Mouse (Mus musculus): ENCODE measurements around the gene Dgkg.

Dgkg gene

DNA sequence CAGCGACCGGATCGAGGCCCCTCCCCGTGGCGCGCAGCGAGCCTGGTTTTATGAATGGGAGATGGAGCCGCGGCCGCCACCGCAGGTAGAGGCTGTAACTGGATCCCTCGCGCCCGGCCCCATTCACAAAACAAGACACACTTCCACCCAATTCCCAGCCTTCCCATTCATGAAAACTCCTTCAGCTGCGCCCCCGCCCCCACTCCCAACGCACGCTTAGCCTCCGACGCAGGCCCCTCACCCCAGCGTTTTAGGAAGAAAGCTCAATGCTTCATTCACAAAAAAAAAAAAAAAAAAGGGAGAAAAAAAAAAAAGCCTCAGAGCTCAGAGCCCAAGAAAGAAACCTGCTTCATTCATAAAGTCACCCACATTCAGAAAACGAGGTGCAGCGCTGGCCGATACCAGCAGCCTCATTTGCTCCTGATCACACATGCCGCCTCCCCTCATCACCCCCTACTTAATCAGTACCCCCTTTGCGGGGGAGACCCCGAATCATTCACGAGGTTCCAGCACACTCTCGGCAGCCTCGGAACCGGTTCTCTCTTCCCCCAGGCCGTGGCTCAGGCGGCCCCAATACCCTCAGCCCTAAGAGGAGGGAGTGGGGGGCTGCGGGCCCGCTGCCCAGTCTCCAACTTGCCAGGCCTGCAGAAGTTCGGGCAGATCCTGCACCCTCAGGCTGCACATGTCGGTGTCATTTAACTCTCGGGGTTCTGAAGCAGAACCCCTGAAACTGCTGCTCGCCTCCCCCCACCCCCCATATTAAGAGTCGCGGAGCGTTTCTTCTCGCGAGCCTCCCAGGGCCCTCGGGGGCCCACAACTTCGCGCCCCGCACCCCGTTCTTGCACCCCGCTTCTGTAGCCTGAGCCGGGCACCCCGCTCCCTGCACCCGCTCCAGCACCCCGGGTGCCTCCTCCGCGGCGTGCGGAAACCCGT, 218.3 kb downstream of the Dgkg start:
- in situ Hi-C loops (cut with MboI): no loop called here

DNA sequence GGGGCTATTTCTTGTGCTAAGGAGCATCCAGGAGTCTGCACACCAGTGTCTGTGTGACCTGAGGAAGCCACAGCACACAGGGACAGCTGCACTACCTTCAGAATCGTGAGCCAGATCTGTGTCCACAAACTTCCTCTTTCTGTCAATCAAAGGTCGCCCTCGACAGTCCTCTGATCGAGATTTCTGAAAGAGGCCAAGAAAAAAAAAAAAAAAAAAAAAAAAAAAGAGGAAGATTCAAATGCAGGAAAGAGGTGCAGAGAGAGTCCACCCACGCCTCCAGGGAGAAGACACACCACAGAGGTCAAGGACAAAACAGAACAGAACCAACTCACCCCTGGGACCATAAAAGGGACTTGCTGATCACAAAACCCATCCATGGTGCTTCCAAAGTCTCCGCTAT, 220.9 kb downstream of the Dgkg start:
- in situ Hi-C loops (cut with MboI): no loop called here

DNA sequence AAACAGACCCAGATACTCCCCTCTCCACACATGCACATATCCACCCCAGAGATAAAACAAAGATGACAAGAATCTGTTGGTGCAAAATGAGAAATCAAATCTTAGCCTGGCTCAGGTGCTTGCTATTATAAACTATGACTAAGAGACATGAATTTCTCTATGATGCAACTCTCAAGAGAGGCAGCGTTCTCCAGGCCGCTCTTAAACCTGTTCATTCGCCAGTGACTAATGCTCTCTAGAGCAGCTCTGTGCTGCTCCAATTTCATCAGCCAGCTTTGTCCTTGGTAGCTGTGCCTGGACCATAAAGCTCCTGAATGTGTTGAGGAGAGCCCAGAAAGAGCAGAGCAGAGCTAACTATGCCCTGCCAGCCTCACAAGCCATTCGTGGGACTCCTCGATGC, 222.5 kb downstream of the Dgkg start:
- in situ Hi-C loops (cut with MboI): no loop called here

DNA sequence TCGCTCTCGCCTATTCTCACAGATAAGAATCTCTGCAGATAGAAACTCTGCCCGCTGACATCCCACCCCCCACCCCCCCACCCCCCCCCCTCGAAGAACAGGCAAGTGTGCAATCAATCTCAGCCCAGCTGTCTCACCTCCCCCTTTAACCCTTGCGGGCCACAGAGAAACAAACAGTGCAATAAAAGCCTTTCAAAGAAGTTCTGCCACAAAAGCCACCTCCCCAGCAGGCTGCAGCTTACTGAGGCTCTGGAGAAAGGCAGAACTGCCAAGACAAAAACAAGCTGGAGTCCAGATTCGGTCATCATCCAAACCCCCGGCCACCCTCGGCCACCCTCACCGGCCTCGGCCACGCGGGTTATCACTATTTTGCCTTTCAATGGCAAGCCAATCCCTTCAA, 223.1 kb downstream of the Dgkg start:
- in situ Hi-C loops (cut with MboI): no loop called here

DNA sequence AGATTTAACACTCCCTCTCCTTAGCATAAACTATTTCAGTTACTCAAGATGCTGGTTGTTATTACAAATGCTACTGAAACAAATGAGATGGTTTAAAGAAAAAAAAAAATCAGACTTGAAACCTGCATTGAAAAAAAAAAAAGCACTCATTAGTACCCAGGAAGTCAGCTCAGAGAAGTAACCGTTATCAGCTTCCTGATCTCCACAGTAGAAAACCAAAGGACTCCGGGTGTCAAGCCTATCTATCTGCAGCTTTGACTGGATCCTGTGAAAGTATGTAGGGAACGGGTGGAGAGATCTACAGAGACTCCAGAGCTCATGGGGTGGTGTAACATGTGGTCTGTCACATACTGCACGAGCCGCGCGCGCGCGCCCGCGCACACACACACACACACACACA, 225.2 kb downstream of the Dgkg start:
- in situ Hi-C loops (cut with MboI): no loop called here

DNA sequence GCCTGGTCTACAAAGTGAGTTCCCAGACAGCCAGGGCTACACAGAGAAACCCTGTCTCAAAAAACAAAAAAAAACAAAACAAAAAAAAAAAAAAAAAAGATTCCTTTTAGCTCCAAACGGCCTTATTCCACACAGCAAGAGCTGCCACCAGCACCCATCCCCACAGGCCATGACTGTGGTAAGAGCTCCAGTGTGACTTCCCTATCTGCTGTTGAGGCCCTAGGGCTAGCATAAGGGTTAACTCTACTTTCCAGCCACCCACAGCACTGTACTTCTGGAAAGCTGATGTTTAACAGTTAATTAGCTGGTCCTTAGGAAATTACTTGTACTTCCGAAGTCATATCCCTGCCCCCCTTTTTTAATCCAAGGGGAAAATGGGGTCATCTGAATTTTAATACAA, 225.7 kb downstream of the Dgkg start:
- in situ Hi-C loops (cut with MboI): no loop called here

DNA sequence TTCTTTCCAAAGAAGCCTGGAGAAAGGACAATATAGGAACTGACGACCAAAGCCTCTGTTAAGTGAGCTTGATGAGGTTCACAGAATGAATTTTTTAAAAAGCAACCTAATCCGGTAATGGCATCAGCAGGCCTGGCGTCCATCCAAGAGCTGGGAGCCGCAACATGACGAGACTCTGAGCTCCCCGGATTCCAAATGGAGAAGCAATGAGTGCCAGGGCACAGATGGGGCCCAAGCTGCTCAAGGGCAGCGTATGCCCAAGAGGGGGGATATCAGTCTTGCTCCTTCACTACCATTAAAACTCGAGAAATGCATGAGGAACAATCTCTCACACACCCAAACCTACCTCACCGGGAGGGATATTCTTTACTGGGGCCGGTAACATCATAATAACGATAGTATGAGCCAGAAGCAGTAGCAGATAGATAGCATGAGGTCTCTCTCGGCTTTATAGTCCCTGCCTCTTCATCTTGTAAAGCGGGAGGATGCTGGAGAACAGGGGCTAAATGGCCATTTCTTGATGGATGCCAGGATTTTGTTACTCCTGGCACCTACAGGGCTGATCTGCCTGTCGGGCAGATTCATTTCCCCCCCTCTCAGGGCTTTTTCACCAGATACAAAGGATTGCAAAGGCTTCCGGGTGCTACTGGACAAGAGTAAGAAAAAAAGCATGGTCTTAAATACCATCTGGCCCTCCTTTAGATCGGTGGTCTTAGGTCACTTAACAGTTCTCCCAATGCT, 226.6 kb downstream of the Dgkg start:
- in situ Hi-C loops (cut with MboI): no loop called here

DNA sequence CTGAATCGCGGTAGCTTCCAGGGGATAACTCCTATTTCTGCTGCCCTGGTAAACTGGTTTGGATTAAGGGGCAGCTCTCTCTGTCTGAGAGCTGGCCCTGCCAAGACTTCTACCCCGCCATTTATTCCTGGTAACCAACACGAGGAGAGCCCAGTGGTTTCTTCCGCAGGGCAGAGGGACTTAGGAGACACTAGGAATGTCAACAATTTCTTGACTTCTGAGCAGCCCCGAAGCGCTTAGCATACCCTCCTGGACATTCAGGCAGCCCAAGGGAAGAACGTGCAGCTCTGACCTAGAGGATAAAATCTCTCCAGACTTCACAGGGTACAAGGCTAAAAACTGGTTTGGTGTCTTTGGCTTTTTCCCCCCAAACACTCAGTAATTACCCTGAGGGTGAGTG, 227.6 kb downstream of the Dgkg start:
- in situ Hi-C loops (cut with MboI): no loop called here

DNA sequence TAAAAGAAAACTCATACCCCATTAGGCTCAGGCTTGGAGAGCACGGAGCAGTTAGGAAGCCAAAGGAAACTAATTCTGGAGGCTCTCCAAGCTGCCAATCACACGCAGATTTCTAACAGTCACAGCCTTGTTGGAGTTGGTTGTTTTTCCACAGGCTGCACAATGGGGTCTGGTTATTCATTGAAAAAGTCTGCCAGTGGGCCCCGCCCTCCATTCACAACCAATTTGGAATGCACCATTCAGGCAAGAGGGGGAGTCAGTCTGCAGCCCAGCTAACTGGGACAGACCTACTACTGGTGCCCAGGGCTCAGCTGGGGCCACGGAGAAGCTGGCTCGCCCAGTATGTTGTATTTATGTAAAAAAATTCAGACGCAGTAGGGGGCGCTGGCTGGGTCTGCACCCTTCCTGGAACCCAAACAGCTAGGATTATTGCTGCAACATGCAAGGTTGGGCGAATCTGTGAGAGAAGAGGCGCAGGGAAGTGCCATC, 228.1 kb downstream of the Dgkg start:
- in situ Hi-C loops (cut with MboI): no loop called here

DNA sequence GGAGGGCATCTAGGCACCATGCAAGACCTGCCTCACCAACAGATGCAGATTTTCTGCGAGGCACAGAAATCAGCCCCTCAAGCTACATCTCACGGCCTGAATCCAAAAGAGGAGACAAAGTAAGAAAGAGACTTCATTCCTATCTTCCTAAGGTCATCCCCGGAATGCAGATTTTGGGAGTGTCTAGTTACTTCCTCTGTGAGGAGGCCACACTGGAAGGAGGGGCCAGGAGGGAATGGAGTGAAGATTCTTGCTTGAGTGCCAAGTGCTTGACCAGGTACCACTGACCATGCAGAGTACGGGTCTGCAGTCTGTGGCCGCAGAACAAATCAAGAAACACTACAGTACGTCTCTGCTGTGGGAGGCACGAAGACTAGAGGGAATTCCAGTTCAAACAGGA, 230.2 kb downstream of the Dgkg start:
- in situ Hi-C loops (cut with MboI): no loop called here

DNA sequence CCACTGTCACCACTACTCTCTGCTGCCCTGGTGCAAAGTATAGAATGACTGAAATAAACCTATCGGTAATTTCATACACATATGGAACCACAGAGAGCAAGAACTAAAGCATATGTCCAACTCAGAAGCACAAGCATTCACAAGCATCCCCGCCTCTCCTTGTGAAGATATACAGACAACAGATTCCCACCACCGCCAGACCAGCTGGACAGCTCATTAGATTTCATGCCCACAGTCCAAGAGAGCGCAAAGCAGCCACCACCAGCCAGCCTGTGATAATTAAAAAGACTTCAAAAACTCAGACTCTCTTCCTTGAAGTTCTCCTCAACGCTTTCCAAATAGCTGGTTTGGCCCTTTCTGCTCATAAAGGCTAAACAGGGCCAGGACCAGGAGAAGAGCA, 234.8 kb downstream of the Dgkg start:
- in situ Hi-C loops (cut with MboI): no loop called here
